Mouse (Mus musculus) midbrain, embryonic 14.5 days (tissue): ENCODE results near the gene Arhgap10. TPM values are rescaled to one million over a fixed set of nuclear protein-coding genes. Genes with fewer than 3 reads are reported as not detected.

ENCODE experiments used
- ATAC-seq: fragments of 200-750 bp; cut with Nextera tagmentation; 2 replicates; pipeline ENCODE4 v1.8.0; 2017; ENCODE audit warnings: moderate number of reproducible peaks, moderate library complexity; ENCODE audit not compliant: low FRiP score, low TSS enrichment
- DNase-seq: peaks from one replicate; pipeline ENCODE4 v3.0.0-alpha.2; 2015
- H3K27ac ChIP-seq: fragments of 300-500 bp; sonication (generic); replicated peaks from 2 replicates; pipeline ENCODE4 v1.5.1; 2014; ENCODE audit warnings: mild to moderate bottlenecking, low read depth, low read length, moderate library complexity
- H3K27me3 ChIP-seq: fragments of 300-500 bp; sonication (generic); 2 replicates; pipeline ENCODE4 v1.6.1; 2014; ENCODE audit warnings: low read length, control low read depth, mixed read lengths; ENCODE audit not compliant: control insufficient read depth, insufficient read depth
- H3K36me3 ChIP-seq: fragments of 300-500 bp; sonication (generic); 2 replicates; pipeline ENCODE4 v1.6.1; 2014; ENCODE audit warnings: low read length, control low read depth; ENCODE audit not compliant: control insufficient read depth, insufficient read depth
- H3K4me1 ChIP-seq: fragments of 300-500 bp; sonication (generic); 2 replicates; pipeline ENCODE4 v1.6.1; 2014; ENCODE audit warnings: mild to moderate bottlenecking, antibody characterized with exemption, low read length, control low read depth; ENCODE audit not compliant: control insufficient read depth, insufficient read depth
- H3K4me2 ChIP-seq: fragments of 300-500 bp; sonication (generic); 2 replicates; pipeline ENCODE4 v1.6.1; 2014; ENCODE audit warnings: mild to moderate bottlenecking, low read length, moderate library complexity
- H3K4me3 ChIP-seq: fragments of 300-500 bp; sonication (generic); replicated peaks from 2 replicates; pipeline ENCODE4 v1.5.1; 2014; ENCODE audit warnings: low read depth, low read length
- H3K9ac ChIP-seq: fragments of 300-500 bp; sonication (generic); replicated peaks from 2 replicates; pipeline ENCODE4 v1.6.1; 2014; ENCODE audit warnings: mild to moderate bottlenecking, low read length, moderate library complexity
- H3K9me3 ChIP-seq: fragments of 300-500 bp; sonication (generic); 2 replicates; pipeline ENCODE4 v1.6.1; 2016; ENCODE audit warnings: low read length, control low read depth, mixed read lengths; ENCODE audit not compliant: control insufficient read depth
- WGBS: fragments of 180-500 bp; shearing (Covaris S2); extraction: QIAGEN DNeasy Blood & Tissue Kit; methylation state at CpG from one replicate; pipeline ENCODE4 v1.1.7; 2014; 5-methylcytosine and 5-hydroxymethylcytosine counted together
- polyA plus RNA-seq: library from polyadenylated mRNA; unstranded; fragments of >200 nt; fragmentation: Nextera tagmentation; extraction: Ambion mirVana; gene quantifications from 2 replicates; pipeline ENCODE4 v1.2.1, GENCODE M21; 2014

The Arhgap10 gene
- polyA plus RNA-seq, 1 experiment from 2014 or later, result 3.0 TPM

- Histone ChIP-seq H3K9ac (no peak overlapping the region), H3K9me3 (no peaks in the 10 kb centered on the region), H3K27me3 (no peaks in the 10 kb centered on the region), H3K27ac (no peak overlapping the region), H3K4me3 (no peak overlapping the region), H3K36me3 (no peaks in the 10 kb centered on the region), H3K4me2 (no peak overlapping the region), H3K4me1 (no peaks in the 10 kb centered on the region)
- no peak for DNase-seq
- ATAC-seq, result no peak
- WGBS, result 85% methylated on average over 6 of the region's 6 CpGs
Measured at GRCm38 (mm10) chr8:77404017-77404416, 113.7 kb downstream of the Arhgap10 start.

- DNase-seq (no peak), ATAC-seq (no peak)
- no peaks in the 10 kb centered on the region for H3K36me3 ChIP-seq
- H3K27me3 ChIP-seq, result no peaks in the 10 kb centered on the region
- no peak overlapping the region for H3K4me2 ChIP-seq
- peaks cover 7% of the 10 kb centered on the region; the same call in 1 of the 2 replicates for H3K9me3 ChIP-seq
- H3K27ac ChIP-seq, result no peak overlapping the region
- H3K4me3 ChIP-seq, result no peak overlapping the region
- H3K4me1 ChIP-seq, result no peaks in the 10 kb centered on the region
- WGBS, result 91% methylated on average over 3 of the region's 3 CpGs
- H3K9ac ChIP-seq, result no peak overlapping the region
Measured at GRCm38 (mm10) chr8:77401934-77402333, 115.8 kb downstream of the Arhgap10 start.

GRCm38 (mm10) chr8:77401140-77401539 is 116.6 kb downstream of the Arhgap10 start:
- no peak for ATAC-seq
- peaks cover 12% of the 10 kb centered on the region; the same call in 1 of the 2 replicates for H3K9me3 ChIP-seq
- WGBS, result 96% methylated on average over 5 of the region's 5 CpGs

GRCm38 (mm10) chr8:77384080-77384479 is 133.7 kb downstream of the Arhgap10 start:
- ATAC-seq (no peak), DNase-seq (no peak)
- Histone ChIP-seq H3K9me3 (no peaks in the 10 kb centered on the region), H3K27me3 (no peaks in the 10 kb centered on the region), H3K4me3 (no peak overlapping the region), H3K4me1 (no peaks in the 10 kb centered on the region), H3K9ac (no peak overlapping the region), H3K4me2 (no peak overlapping the region), H3K27ac (no peak overlapping the region), H3K36me3 (no peaks in the 10 kb centered on the region)
- 98% methylated on average over 6 of the region's 6 CpGs for WGBS

More at GRCm38 (mm10) chr8:77401140-77401539, 116.6 kb downstream of the Arhgap10 start:
- Histone ChIP-seq H3K4me1 (no peaks in the 10 kb centered on the region), H3K4me2 (no peak overlapping the region), H3K27me3 (no peaks in the 10 kb centered on the region), H3K4me3 (no peak overlapping the region), H3K36me3 (no peaks in the 10 kb centered on the region), H3K9ac (no peak overlapping the region), H3K27ac (no peak overlapping the region)
- DNase-seq, result no peak

GRCm38 (mm10) chr8:77383671-77384070 is 134.1 kb downstream of the Arhgap10 start:
- 91% methylated on average over 8 of the region's 8 CpGs for WGBS
- Histone ChIP-seq H3K4me3 (no peak overlapping the region), H3K27me3 (no peaks in the 10 kb centered on the region), H3K4me2 (no peak overlapping the region), H3K27ac (no peak overlapping the region), H3K36me3 (no peaks in the 10 kb centered on the region), H3K4me1 (no peaks in the 10 kb centered on the region), H3K9ac (no peak overlapping the region), H3K9me3 (no peaks in the 10 kb centered on the region)
- ATAC-seq (no peak), DNase-seq (no peak)

- no peaks in the 10 kb centered on the region for H3K36me3 ChIP-seq
- H3K9ac ChIP-seq, result no peak overlapping the region
- H3K27ac ChIP-seq, result no peak overlapping the region
- no peak overlapping the region for H3K4me2 ChIP-seq
- H3K4me1 ChIP-seq, result 0 out of 2 replicates have a peak, but pooled peaks cover 3% of the 10 kb centered on the region
- no peaks in the 10 kb centered on the region for H3K27me3 ChIP-seq
- no peaks in the 10 kb centered on the region for H3K9me3 ChIP-seq
- no peak for DNase-seq
- whole genome bisulfite sequencing, result 80% methylated on average over 6 of the region's 6 CpGs
- H3K4me3 ChIP-seq, result no peak overlapping the region
- ATAC-seq, result no peak
Measured at GRCm38 (mm10) chr8:77380844-77381243, 136.9 kb downstream of the Arhgap10 start.

GRCm38 (mm10) chr8:77379300-77379699 is 138.5 kb downstream of the Arhgap10 start:
- Histone ChIP-seq H3K9me3 (no peaks in the 10 kb centered on the region), H3K27ac (no peak overlapping the region), H3K27me3 (no peaks in the 10 kb centered on the region), H3K4me1 (0 out of 2 replicates have a peak, but pooled peaks cover 3% of the 10 kb centered on the region), H3K4me3 (no peak overlapping the region), H3K4me2 (no peak overlapping the region), H3K9ac (no peak overlapping the region), H3K36me3 (no peaks in the 10 kb centered on the region)
- 56% methylated on average over 11 of the region's 11 CpGs for WGBS
- DNase-seq, result peak; percentile 44
- no peak for ATAC-seq

- peak; percentile 72 for DNase-seq
- 26% methylated on average over 5 of the region's 5 CpGs for WGBS
- Histone ChIP-seq H3K4me1 (0 out of 2 replicates have a peak, but pooled peaks cover 3% of the 10 kb centered on the region), H3K4me3 (no peak overlapping the region), H3K27ac (no peak overlapping the region), H3K9me3 (no peaks in the 10 kb centered on the region), H3K27me3 (no peaks in the 10 kb centered on the region), H3K4me2 (no peak overlapping the region), H3K9ac (no peak overlapping the region), H3K36me3 (no peaks in the 10 kb centered on the region)
- ATAC-seq, result 0 out of 2 replicates have a peak, but pooled peaks have one; percentile 36
Measured at GRCm38 (mm10) chr8:77376451-77376853, 141.3 kb downstream of the Arhgap10 start.

- WGBS, result 81% methylated on average over 2 of the region's 2 CpGs
- DNase-seq (no peak), ATAC-seq (no peak)
- Histone ChIP-seq H3K9ac (no peak overlapping the region), H3K4me1 (0 out of 2 replicates have a peak, but pooled peaks cover 3% of the 10 kb centered on the region), H3K27ac (no peak overlapping the region), H3K36me3 (no peaks in the 10 kb centered on the region), H3K4me2 (no peak overlapping the region), H3K4me3 (no peak overlapping the region), H3K27me3 (no peaks in the 10 kb centered on the region), H3K9me3 (no peaks in the 10 kb centered on the region)
Measured at GRCm38 (mm10) chr8:77375999-77376398, 141.8 kb downstream of the Arhgap10 start.
